Mouse (Mus musculus) liver, embryonic 12.5 days (tissue): ENCODE data around the gene Prdm16. TPM values are rescaled to one million over a fixed set of nuclear protein-coding genes. Genes with fewer than 3 reads are reported as not detected.

Experiments
- ATAC-seq: fragments of 200-750 bp; cut with Nextera tagmentation; 2 replicates; pipeline ENCODE4 v1.8.0; 2017; ENCODE audit warnings: moderate number of reproducible peaks, mild to moderate bottlenecking, moderate library complexity
- H3K27ac ChIP-seq: fragments of 300-500 bp; sonication (generic); 2 replicates; pipeline ENCODE4 v1.5.1; 2016; ENCODE audit warnings: mild to moderate bottlenecking
- H3K27me3 ChIP-seq: fragments of 300-500 bp; sonication (generic); replicated peaks from 2 replicates; pipeline ENCODE4 v1.6.1; 2016; ENCODE audit warnings: mild to moderate bottlenecking, moderate library complexity
- H3K36me3 ChIP-seq: fragments of 300-500 bp; sonication (generic); 2 replicates; pipeline ENCODE4 v1.6.1; 2016; ENCODE audit warnings: mild to moderate bottlenecking, moderate library complexity
- H3K4me1 ChIP-seq: fragments of 300-500 bp; sonication (generic); 2 replicates; pipeline ENCODE4 v1.6.1; 2016
- H3K4me2 ChIP-seq: fragments of 300-500 bp; sonication (generic); 2 replicates; pipeline ENCODE4 v1.6.1; 2016; ENCODE audit warnings: mild to moderate bottlenecking, moderate library complexity
- H3K4me3 ChIP-seq: fragments of 300-500 bp; sonication (generic); 2 replicates; pipeline ENCODE4 v1.5.1; 2016; ENCODE audit warnings: mild to moderate bottlenecking, moderate library complexity
- H3K9ac ChIP-seq: fragments of 300-500 bp; sonication (generic); 2 replicates; pipeline ENCODE4 v1.6.1; 2016; ENCODE audit warnings: mild to moderate bottlenecking, moderate library complexity
- H3K9me3 ChIP-seq: fragments of 300-500 bp; sonication (generic); replicated peaks from 2 replicates; pipeline ENCODE4 v1.6.1; 2016; ENCODE audit warnings: mild to moderate bottlenecking, moderate library complexity
- WGBS: fragments of 180-500 bp; shearing (Covaris S2); methylation state at CpG from one replicate; pipeline ENCODE4 v1.1.7; 2016; ENCODE audit not compliant: insufficient replicate concordance; 5-methylcytosine and 5-hydroxymethylcytosine counted together
- polyA plus RNA-seq: library from polyadenylated mRNA; unstranded; fragments of >200 nt; fragmentation: Nextera tagmentation; extraction: Ambion mirVana; gene quantifications from 2 replicates; pipeline ENCODE4 v1.2.1, GENCODE M21; 2016

The Prdm16 gene
- polyA plus RNA-seq, 1 experiment from 2014 or later = 2.4 TPM

DNA sequence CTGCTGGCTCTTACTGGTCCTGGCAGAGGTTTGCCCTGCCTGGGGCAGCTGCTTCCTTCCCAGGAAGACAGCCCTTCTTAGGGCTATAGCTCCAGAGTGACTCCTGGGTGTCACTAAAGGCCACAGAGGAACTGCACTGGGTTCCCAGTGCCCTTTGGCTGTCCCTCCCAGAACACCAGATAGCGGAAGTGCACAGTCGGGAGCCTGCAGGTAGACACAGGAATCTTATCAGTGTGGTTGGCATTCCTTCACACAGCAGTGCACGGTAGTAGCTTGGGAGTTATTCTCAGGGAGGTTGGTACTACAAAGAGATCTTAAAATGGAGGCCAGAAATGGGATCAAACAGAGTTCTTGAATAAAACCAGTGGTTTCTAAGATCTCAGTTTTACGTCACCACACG is 278.3 kb downstream of the Prdm16 start:
- no peak for ATAC-seq
- H3K27ac ChIP-seq = no peak overlapping the region
- H3K27me3 ChIP-seq = peaks cover 4% of the 10 kb centered on the region; the same call in 1 of the 2 replicates
- H3K4me2 ChIP-seq = no peak overlapping the region
- no peaks in the 10 kb centered on the region for H3K36me3 ChIP-seq
- WGBS = 58% methylated on average over 5 of the region's 5 CpGs
- H3K9ac ChIP-seq = no peak overlapping the region
- no peaks in the 10 kb centered on the region for H3K4me1 ChIP-seq
- H3K4me3 ChIP-seq = no peak overlapping the region
- H3K9me3 ChIP-seq = no peaks in the 10 kb centered on the region

DNA sequence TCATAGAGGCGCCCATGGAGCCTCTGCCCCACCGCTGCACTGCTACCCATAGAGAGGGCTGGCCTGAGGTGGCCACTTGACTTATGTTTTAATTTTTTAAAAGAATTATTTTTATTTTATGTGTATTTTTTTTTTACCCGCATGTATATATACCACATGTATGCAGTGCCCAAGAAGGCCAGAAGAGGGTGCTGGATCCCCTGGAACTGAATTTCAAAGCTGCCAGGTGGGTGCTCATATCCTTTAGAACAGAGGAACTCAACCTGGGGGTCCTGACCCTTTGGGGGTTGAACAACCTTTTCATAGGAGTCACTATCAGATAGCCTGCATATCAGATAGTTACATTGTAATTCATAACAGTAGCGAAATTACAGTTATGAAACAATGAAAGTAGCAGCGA is 281.3 kb downstream of the Prdm16 start:
- Histone ChIP-seq H3K9me3 (no peaks in the 10 kb centered on the region), H3K4me2 (no peak overlapping the region), H3K4me1 (no peaks in the 10 kb centered on the region), H3K36me3 (no peaks in the 10 kb centered on the region), H3K9ac (no peak overlapping the region), H3K4me3 (no peak overlapping the region), H3K27me3 (0 out of 2 replicates have a peak, but pooled peaks cover 5% of the 10 kb centered on the region), H3K27ac (no peak overlapping the region)
- ATAC-seq = no peak
- WGBS = 79% methylated on average over 5 of the region's 5 CpGs

DNA sequence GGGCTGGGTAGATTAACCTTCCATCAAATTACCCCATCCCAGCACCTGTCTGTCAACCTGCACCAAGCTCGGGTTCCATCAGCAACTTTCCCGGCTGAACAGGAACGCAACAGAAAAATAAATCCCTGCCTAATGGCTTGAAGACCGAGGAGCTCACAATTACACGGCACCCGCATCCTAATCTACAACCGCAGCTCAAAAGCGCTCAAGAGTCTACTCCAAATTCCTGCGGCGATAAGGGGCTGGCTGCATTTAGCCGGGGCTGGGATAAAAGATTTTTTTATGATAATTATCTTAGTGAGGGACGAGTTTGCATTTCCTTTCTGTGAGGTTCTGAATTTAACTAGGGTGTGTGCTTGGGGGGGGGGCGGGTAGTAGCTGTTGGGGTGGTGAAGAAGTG is 284.4 kb downstream of the Prdm16 start:
- Histone ChIP-seq H3K4me2 (no peak overlapping the region), H3K36me3 (no peaks in the 10 kb centered on the region), H3K9me3 (no peaks in the 10 kb centered on the region), H3K4me3 (no peak overlapping the region), H3K9ac (no peak overlapping the region), H3K27me3 (0 out of 2 replicates have a peak, but pooled peaks cover 5% of the 10 kb centered on the region), H3K4me1 (no peaks in the 10 kb centered on the region; the same call in 1 of the 2 replicates), H3K27ac (no peak overlapping the region)
- 60% methylated on average over 13 of the region's 13 CpGs for WGBS
- no peak for ATAC-seq

DNA sequence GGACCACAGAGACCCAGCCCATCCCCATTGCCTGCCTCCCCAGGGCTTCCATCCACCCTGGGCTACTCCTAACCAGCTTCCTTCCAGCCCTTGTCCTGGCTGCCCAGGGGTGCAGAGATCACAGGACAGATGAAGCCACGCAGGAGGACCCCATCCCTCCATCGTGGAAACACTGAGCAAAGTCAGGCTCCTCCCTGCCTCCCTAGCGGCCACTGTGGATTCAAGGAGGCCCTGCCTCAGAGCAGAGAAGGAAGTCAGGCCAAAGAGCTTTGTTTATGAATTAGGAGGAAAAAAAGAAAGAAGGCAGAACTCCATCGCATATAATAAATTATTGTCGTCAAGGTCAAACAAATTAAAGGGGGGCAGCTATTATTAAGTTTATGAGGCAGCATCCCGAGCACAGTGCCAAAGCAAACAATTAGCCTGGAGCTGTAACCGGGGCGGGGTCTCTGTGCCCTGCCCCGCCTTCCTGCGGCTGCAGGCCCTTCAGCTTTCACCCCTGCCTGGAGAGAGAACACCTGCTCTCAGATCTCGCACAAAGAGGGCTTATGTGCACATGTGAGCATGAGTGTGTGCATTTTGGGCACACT is 288.4 kb downstream of the Prdm16 start:
- Histone ChIP-seq H3K27me3 (0 out of 2 replicates have a peak, but pooled peaks cover 5% of the 10 kb centered on the region), H3K9ac (no peak overlapping the region), H3K4me2 (no peak overlapping the region), H3K4me3 (no peak overlapping the region), H3K36me3 (no peaks in the 10 kb centered on the region), H3K4me1 (no peaks in the 10 kb centered on the region; the same call in 1 of the 2 replicates), H3K9me3 (no peaks in the 10 kb centered on the region), H3K27ac (no peak overlapping the region)
- 0 out of 2 replicates have a peak, but pooled peaks have one; percentile 18 for ATAC-seq
- WGBS = 50% methylated on average over 11 of the region's 11 CpGs

DNA sequence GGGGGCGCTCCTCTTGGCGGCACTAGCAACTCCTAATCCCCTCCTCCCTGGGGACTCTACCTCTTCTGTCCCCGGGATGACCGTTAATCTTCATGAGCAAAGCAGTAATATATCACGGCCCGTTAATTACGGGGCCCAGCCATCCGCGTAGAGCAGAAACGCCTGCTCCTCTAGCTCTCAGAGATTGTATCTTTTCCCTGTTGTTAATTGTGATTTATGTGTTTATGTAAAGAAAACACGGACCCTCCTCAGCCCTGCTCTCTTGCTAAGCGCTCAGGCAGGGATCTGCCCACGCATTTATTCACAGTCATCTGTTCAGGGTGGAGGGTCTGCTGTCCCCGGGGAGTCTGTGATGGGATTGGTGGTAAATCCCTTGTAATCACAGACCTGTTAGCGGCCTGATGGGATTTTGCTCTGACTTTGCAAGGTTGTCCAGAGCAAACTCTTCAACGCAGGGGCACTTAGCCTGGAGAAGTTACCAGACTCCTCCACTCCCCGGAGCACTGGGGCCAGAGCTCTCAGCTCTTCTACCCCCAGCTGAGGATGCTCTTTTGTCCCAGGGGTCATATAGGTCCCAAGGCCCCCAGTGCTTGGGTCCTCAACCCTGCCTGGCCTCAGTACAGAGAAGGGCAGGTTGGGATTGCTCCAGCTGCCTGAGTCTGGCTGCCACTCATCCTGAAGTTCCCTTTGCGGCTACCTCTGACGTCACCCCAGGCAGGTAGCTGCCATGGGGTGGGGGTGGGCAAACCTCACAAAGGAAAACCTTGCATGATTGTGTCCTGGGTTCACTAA is 289.7 kb downstream of the Prdm16 start:
- Histone ChIP-seq H3K27ac (no peak overlapping the region), H3K9ac (no peak overlapping the region), H3K27me3 (0 out of 2 replicates have a peak, but pooled peaks cover 2% of the 10 kb centered on the region), H3K4me1 (no peaks in the 10 kb centered on the region; the same call in 1 of the 2 replicates), H3K36me3 (peaks cover 3% of the 10 kb centered on the region; the same call in 1 of the 2 replicates), H3K4me2 (no peak overlapping the region), H3K9me3 (no peaks in the 10 kb centered on the region), H3K4me3 (no peak overlapping the region)
- no peak for ATAC-seq
- WGBS = 50% methylated on average over 19 of the region's 19 CpGs

DNA sequence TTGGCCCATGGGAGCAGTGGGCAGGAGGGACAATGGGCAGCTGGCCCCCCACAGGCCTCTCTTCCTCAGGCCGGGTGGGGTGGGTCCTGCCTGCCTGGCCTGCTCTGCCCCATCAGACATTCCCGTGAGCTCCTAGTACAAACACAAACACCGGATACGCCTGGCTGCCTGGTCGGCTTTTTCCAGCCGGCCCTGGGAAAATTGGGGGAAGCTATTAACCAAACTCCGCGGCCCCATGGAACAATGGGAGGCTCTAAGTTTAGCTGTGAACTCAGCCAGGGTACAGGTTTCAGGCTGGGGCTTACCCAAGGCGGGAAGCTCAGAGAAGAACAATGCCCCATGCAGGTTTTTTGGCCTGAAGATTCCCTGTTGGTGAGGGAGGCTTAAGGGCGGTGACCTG is 300.0 kb downstream of the Prdm16 start:
- no peak overlapping the region for H3K27ac ChIP-seq
- ATAC-seq = no peak

DNA sequence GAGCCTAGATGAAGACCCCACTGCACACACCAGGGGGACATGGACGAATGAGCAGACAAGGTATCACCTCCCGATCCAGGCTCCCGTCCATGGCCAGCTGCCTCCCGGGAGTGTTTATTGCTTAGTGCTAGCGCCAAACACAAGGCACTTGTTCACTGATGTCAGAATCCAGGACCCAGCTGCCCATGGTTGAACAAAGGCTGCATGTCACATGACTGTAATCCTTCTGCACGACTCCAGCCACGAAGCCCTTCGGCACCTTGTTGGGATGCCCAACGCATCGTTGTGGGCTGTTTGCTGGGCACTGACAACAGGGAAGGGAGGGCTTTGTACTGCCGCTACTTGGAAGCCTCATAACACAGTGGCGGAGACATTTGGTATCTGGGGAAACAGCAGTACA is 300.9 kb downstream of the Prdm16 start, which contains the start of gene B230104I21Rik:
Gene B230104I21Rik, plus strand, starts transcription at position 367 of the 400 bp plus-strand sequence.
- Histone ChIP-seq H3K9me3 (no peaks in the 10 kb centered on the region), H3K27ac (no peak within 1 kb of the TSS), H3K4me2 (peak within 1 kb of the TSS; percentile 64), H3K27me3 (peaks cover 22% of the 10 kb centered on the region; the same call in 1 of the 2 replicates), H3K36me3 (no peaks in the 10 kb centered on the region), H3K4me1 (0 out of 2 replicates have a peak, but pooled peaks cover 3% of the 10 kb centered on the region), H3K4me3 (peak within 1 kb of the TSS; percentile 34), H3K9ac (peak within 1 kb of the TSS; percentile 22; the same call in 1 of the 2 replicates)
- WGBS = 72% methylated on average over 12 of the region's 12 CpGs
- no peak for ATAC-seq

More for the DNA sequence above, 300.0 kb downstream of the Prdm16 start:
- WGBS = 38% methylated on average over 10 of the region's 10 CpGs
- Histone ChIP-seq H3K4me2 (no peak overlapping the region), H3K4me1 (0 out of 2 replicates have a peak, but pooled peaks cover 3% of the 10 kb centered on the region), H3K9me3 (no peaks in the 10 kb centered on the region), H3K9ac (no peak overlapping the region), H3K4me3 (no peak overlapping the region), H3K27me3 (peaks cover 19% of the 10 kb centered on the region; the same call in 1 of the 2 replicates), H3K36me3 (no peaks in the 10 kb centered on the region)

DNA sequence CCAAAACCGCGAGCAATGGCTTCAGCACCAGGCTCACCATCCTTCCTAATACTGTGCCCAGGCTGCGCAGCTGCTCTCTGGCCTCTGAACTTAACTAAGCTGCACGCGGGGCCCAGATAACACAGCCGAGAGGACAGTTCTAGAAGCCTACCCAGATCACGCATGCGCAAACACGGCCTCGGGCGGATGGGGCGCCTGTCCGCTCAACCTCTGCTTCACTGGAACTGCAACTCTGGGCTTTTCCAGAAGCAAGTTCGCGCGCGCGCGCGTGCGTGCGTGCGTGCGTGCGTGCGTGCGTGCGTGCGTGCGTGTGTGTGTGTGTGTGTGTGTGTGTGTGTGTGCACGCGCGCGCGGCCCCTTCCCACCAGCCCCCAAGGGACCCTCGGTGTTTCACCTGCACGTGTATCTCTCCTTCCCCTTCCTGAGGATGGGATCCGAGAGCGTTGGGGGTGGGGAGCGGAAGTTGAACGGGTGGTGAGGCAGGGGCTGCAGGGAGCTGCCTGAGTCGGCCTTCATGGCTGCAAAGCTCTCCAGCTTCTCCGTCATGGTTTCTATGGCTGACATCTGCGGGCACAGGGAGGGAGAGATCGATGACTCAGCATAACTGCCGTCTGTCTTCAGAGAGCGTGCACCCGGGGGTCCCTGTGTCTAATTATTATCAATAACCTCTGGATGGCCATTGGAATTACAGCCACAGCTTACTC is 301.8 kb downstream of the Prdm16 start:
- Histone ChIP-seq H3K27ac (no peak overlapping the region), H3K9ac (peak overlapping the region; percentile 22; the same call in 1 of the 2 replicates), H3K4me1 (0 out of 2 replicates have a peak, but pooled peaks cover 3% of the 10 kb centered on the region), H3K4me2 (peak overlapping the region; percentile 64), H3K36me3 (no peaks in the 10 kb centered on the region), H3K9me3 (no peaks in the 10 kb centered on the region), H3K27me3 (peaks cover 22% of the 10 kb centered on the region; the same call in 1 of the 2 replicates), H3K4me3 (peak overlapping the region; percentile 34)
- peak; percentile 76 for ATAC-seq
- 32% methylated on average over 48 of the region's 48 CpGs for WGBS

DNA sequence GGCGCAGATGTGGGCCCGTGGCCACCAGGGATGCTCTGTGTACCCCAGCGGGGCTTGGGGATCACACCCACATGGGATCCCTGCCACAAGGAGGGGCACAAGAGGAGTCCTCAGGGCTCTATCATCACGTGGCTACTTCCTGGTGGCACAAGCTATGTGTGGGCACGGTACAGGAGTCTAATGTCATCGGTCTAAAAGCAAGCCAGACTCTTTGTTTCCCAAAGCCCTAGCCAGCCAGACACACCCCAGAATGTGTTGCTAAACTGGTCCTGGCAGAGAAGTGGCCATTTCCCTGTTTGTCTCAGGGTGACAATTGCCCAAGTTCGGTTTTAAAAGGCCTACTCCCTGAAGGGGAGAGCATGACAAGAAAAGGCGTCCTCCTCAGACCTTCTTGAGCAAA is 303.4 kb downstream of the Prdm16 start:
- no peak overlapping the region for H3K4me2 ChIP-seq
- WGBS = 68% methylated on average over 8 of the region's 8 CpGs
- no peak overlapping the region for H3K27ac ChIP-seq

DNA sequence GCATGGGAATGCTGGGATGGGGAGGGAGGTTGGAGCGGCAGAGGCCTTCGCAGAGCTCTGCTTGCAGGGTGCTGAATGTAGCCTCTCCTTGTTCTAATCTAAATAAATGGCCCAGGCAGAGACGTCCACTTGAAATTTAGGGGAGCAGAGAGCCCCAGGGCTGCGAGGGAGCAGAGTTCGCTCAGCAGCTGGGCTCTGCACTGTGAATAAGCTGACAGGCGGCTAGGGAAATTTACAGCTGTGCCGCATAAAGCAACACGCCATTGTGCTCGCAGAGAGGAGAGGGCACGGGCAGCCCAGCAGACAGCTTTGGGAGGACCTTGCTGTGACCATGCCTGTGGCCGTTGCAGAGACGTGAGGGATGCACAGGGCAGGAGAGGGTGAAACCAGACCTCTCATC is 305.4 kb downstream of the Prdm16 start:
- no peaks in the 10 kb centered on the region for H3K36me3 ChIP-seq
- H3K27ac ChIP-seq = no peak overlapping the region
- peaks cover 4% of the 10 kb centered on the region for H3K4me1 ChIP-seq
- no peaks in the 10 kb centered on the region for H3K9me3 ChIP-seq
- H3K27me3 ChIP-seq = peaks cover 12% of the 10 kb centered on the region; the same call in 1 of the 2 replicates
- H3K4me3 ChIP-seq = no peak overlapping the region
- 60% methylated on average over 12 of the region's 12 CpGs for WGBS
- ATAC-seq = no peak
- no peak overlapping the region for H3K4me2 ChIP-seq
- H3K9ac ChIP-seq = no peak overlapping the region

More for the DNA sequence above, 303.4 kb downstream of the Prdm16 start:
- Histone ChIP-seq H3K27me3 (peaks cover 21% of the 10 kb centered on the region), H3K9ac (no peak overlapping the region), H3K9me3 (no peaks in the 10 kb centered on the region), H3K4me3 (no peak overlapping the region), H3K4me1 (peaks cover 7% of the 10 kb centered on the region), H3K36me3 (no peaks in the 10 kb centered on the region)
- ATAC-seq = no peak

DNA sequence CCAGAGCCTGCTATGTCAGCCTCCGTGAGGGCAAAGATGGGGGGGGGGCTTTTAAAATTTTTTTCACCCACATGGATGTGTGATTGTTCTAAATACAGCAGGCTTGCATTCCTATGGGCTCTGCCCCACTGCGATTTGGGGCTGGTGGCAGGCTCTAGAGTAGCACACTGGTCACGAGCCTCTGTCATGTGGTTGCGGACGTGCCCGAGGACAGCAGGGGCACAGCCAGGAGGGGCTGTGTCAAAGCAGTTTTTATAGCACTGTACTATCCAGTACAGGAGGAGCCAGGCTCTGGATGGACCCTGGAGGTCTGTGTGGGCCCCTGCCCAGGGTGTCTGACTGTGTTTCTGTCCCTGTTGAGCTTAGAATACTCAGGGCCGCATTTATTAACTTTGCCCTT is 306.7 kb downstream of the Prdm16 start:
- no peak overlapping the region for H3K27ac ChIP-seq
- no peak for ATAC-seq
- H3K9ac ChIP-seq = no peak overlapping the region
- no peaks in the 10 kb centered on the region for H3K36me3 ChIP-seq
- H3K4me2 ChIP-seq = no peak overlapping the region
- peaks cover 4% of the 10 kb centered on the region; the same call in 1 of the 2 replicates for H3K27me3 ChIP-seq
- WGBS = 72% methylated on average over 7 of the region's 7 CpGs
- H3K4me3 ChIP-seq = no peak overlapping the region
- no peaks in the 10 kb centered on the region for H3K9me3 ChIP-seq
- H3K4me1 ChIP-seq = peaks cover 4% of the 10 kb centered on the region
